Mouse (Mus musculus) E14TG2a.4 (cell line): ENCODE data around the gene Sncb.

Experiments
- CTCF ChIP-seq: conservative IDR thresholded peaks from 2 replicates; pipeline ENCODE4 v1.5.1; 2014; ENCODE audit warnings: low read length
- NANOG ChIP-seq: IDR thresholded peaks from 2 replicates; pipeline ENCODE4 v1.6.1; 2014; ENCODE audit warnings: borderline replicate concordance, low read length, mixed read lengths

- no peak for TF ChIP-seq CTCF
- TF ChIP-seq NANOG: no peak
Measured at GRCm38 (mm10) chr13:54781086-54781485, 14.7 kb upstream of the Sncb start.
